Mouse (Mus musculus) neural tube, embryonic 11.5 days (tissue): ENCODE measurements around the gene Gm9964. TPM values are rescaled to one million over a fixed set of nuclear protein-coding genes. Genes with fewer than 3 reads are reported as not detected.
A peak's percentile ranks its signal among the peaks of the same experiment; 100 is the strongest.

ENCODE experiments used
- ATAC-seq: fragments of 200-750 bp; cut with Nextera tagmentation; 2 replicates; pipeline ENCODE4 v1.8.0; 2017; ENCODE audit warnings: moderate number of reproducible peaks, mild to moderate bottlenecking, moderate TSS enrichment, moderate library complexity; ENCODE audit not compliant: insufficient read depth, low FRiP score, low TSS enrichment
- DNase-seq: peaks from one replicate; pipeline ENCODE4 v3.0.0-alpha.2; 2015; ENCODE audit warnings: low spot score
- H3K27ac ChIP-seq: fragments of 300-500 bp; sonication (generic); 2 replicates; pipeline ENCODE4 v1.5.1; 2014; ENCODE audit warnings: low read depth, mild to moderate bottlenecking, low read length
- H3K27me3 ChIP-seq: fragments of 300-500 bp; sonication (generic); 2 replicates; pipeline ENCODE4 v1.6.1; 2014; ENCODE audit warnings: mild to moderate bottlenecking, low read length, mixed read lengths; ENCODE audit not compliant: control insufficient read depth, insufficient read depth
- H3K36me3 ChIP-seq: fragments of 300-500 bp; sonication (generic); 2 replicates; pipeline ENCODE4 v1.6.1; 2014; ENCODE audit warnings: mild to moderate bottlenecking, low read length, moderate library complexity, mixed read lengths; ENCODE audit not compliant: control insufficient read depth, insufficient read depth
- H3K4me1 ChIP-seq: fragments of 300-500 bp; sonication (generic); 2 replicates; pipeline ENCODE4 v1.6.1; 2014; ENCODE audit warnings: low read length, mixed read lengths; ENCODE audit not compliant: control insufficient read depth, insufficient read depth
- H3K4me2 ChIP-seq: fragments of 300-500 bp; sonication (generic); 2 replicates; pipeline ENCODE4 v1.6.1; 2014; ENCODE audit warnings: low read depth, mild to moderate bottlenecking, moderate library complexity
- H3K4me3 ChIP-seq: fragments of 300-500 bp; sonication (generic); 2 replicates; pipeline ENCODE4 v1.5.1; 2014; ENCODE audit warnings: low read depth, low read length
- H3K9ac ChIP-seq: fragments of 300-500 bp; sonication (generic); 2 replicates; pipeline ENCODE4 v1.6.1; 2014; ENCODE audit warnings: mild to moderate bottlenecking, low read length
- H3K9me3 ChIP-seq: fragments of 300-500 bp; sonication (generic); 2 replicates; pipeline ENCODE4 v1.6.1; 2016; ENCODE audit warnings: low read length; ENCODE audit not compliant: control insufficient read depth
- WGBS: fragments of 180-500 bp; shearing (Covaris S2); extraction: QIAGEN DNeasy Blood & Tissue Kit; methylation state at CpG from one replicate; pipeline ENCODE4 v1.1.7; 2014; 5-methylcytosine and 5-hydroxymethylcytosine counted together
- polyA plus RNA-seq: library from polyadenylated mRNA; unstranded; fragments of >200 nt; fragmentation: Nextera tagmentation; extraction: Ambion mirVana; gene quantifications from 2 replicates; pipeline ENCODE4 v1.2.1, GENCODE M21; 2014

Gm9964 gene
- polyA plus RNA-seq, 1 experiment from 2014 or later, result not detected

- DNase-seq (no peak), ATAC-seq (no peak)
- Histone ChIP-seq H3K27me3 (no peaks in the 10 kb centered on the region), H3K9ac (no peak overlapping the region), H3K36me3 (no peaks in the 10 kb centered on the region), H3K27ac (no peak overlapping the region), H3K4me2 (no peak overlapping the region), H3K9me3 (no peaks in the 10 kb centered on the region), H3K4me1 (no peaks in the 10 kb centered on the region), H3K4me3 (no peak overlapping the region)
- WGBS, result 74% methylated on average over 5 of the region's 5 CpGs
Observed at GRCm38 (mm10) chr11:79291651-79292050, 5.1 kb downstream of the Gm9964 start.

- DNase-seq (peak; percentile 33), ATAC-seq (no peak)
- no peaks in the 10 kb centered on the region for H3K4me1 ChIP-seq
- WGBS, result 50% methylated on average over 2 of the region's 2 CpGs
- H3K27me3 ChIP-seq, result no peaks in the 10 kb centered on the region
- H3K4me3 ChIP-seq, result no peak overlapping the region
- H3K9ac ChIP-seq, result no peak overlapping the region
- H3K4me2 ChIP-seq, result no peak overlapping the region
- H3K27ac ChIP-seq, result no peak overlapping the region
- no peaks in the 10 kb centered on the region for H3K36me3 ChIP-seq
- H3K9me3 ChIP-seq, result no peaks in the 10 kb centered on the region
Observed at GRCm38 (mm10) chr11:79290473-79290872, 6.2 kb downstream of the Gm9964 start.

- no peaks in the 10 kb centered on the region for H3K9me3 ChIP-seq
- no peaks in the 10 kb centered on the region for H3K36me3 ChIP-seq
- H3K27ac ChIP-seq, result no peak overlapping the region
- no peak overlapping the region for H3K4me3 ChIP-seq
- H3K9ac ChIP-seq, result no peak overlapping the region
- no peak for DNase-seq
- WGBS, result 88% methylated on average over 5 of the region's 5 CpGs
- H3K27me3 ChIP-seq, result no peaks in the 10 kb centered on the region
- no peak overlapping the region for H3K4me2 ChIP-seq
- no peaks in the 10 kb centered on the region for H3K4me1 ChIP-seq
- no peak for ATAC-seq
Observed at GRCm38 (mm10) chr11:79288913-79289640, 7.6 kb downstream of the Gm9964 start.

- Histone ChIP-seq H3K36me3 (no peaks in the 10 kb centered on the region), H3K27me3 (no peaks in the 10 kb centered on the region), H3K4me2 (no peak overlapping the region), H3K9ac (no peak overlapping the region), H3K27ac (no peak overlapping the region), H3K4me1 (no peaks in the 10 kb centered on the region), H3K9me3 (no peaks in the 10 kb centered on the region), H3K4me3 (no peak overlapping the region)
- DNase-seq (no peak), ATAC-seq (no peak)
- 61% methylated on average over 7 of the region's 7 CpGs for WGBS
Observed at GRCm38 (mm10) chr11:79288278-79288843, 8.3 kb downstream of the Gm9964 start.

GRCm38 (mm10) chr11:79287447-79287846 lies 9.3 kb downstream of the Gm9964 start:
- Histone ChIP-seq H3K27me3 (no peaks in the 10 kb centered on the region), H3K9me3 (no peaks in the 10 kb centered on the region), H3K27ac (no peak overlapping the region), H3K36me3 (no peaks in the 10 kb centered on the region), H3K9ac (no peak overlapping the region), H3K4me2 (no peak overlapping the region), H3K4me3 (no peak overlapping the region), H3K4me1 (no peaks in the 10 kb centered on the region)
- DNase-seq (no peak), ATAC-seq (no peak)
- 82% methylated on average over 6 of the region's 6 CpGs for WGBS

- ATAC-seq (no peak), DNase-seq (no peak)
- H3K27ac ChIP-seq, result no peak overlapping the region
- no peak overlapping the region for H3K9ac ChIP-seq
- no peaks in the 10 kb centered on the region for H3K27me3 ChIP-seq
- 83% methylated on average over 9 of the region's 9 CpGs for WGBS
- no peaks in the 10 kb centered on the region for H3K36me3 ChIP-seq
- H3K4me2 ChIP-seq, result no peak overlapping the region
- no peak overlapping the region for H3K4me3 ChIP-seq
- H3K9me3 ChIP-seq, result no peaks in the 10 kb centered on the region
- H3K4me1 ChIP-seq, result no peaks in the 10 kb centered on the region
Observed at GRCm38 (mm10) chr11:79286305-79286799, 10.4 kb downstream of the Gm9964 start.

- H3K27ac ChIP-seq, result no peak overlapping the region
- DNase-seq (no peak), ATAC-seq (no peak)
- no peak overlapping the region for H3K4me2 ChIP-seq
- no peaks in the 10 kb centered on the region for H3K27me3 ChIP-seq
- H3K9me3 ChIP-seq, result no peaks in the 10 kb centered on the region
- H3K9ac ChIP-seq, result no peak overlapping the region
- no peak overlapping the region for H3K4me3 ChIP-seq
- no peaks in the 10 kb centered on the region for H3K36me3 ChIP-seq
- no peaks in the 10 kb centered on the region for H3K4me1 ChIP-seq
- 87% methylated on average over 4 of the region's 4 CpGs for WGBS
Observed at GRCm38 (mm10) chr11:79283350-79284030, 13.2 kb downstream of the Gm9964 start.

- no peak for ATAC-seq
- H3K4me1 ChIP-seq, result no peaks in the 10 kb centered on the region
- no peak overlapping the region for H3K4me3 ChIP-seq
- no peak overlapping the region for H3K27ac ChIP-seq
- no peak overlapping the region for H3K9ac ChIP-seq
- WGBS, result 67% methylated on average over 5 of the region's 5 CpGs
- no peaks in the 10 kb centered on the region for H3K9me3 ChIP-seq
- DNase-seq, result no peak
- H3K4me2 ChIP-seq, result no peak overlapping the region
- H3K27me3 ChIP-seq, result no peaks in the 10 kb centered on the region
- H3K36me3 ChIP-seq, result no peaks in the 10 kb centered on the region
Observed at GRCm38 (mm10) chr11:79281396-79281795, 15.3 kb downstream of the Gm9964 start.
